Mouse (Mus musculus) brown adipose tissue, adult 24 weeks (tissue): ENCODE measurements around the gene Tmem151a. TPM values are rescaled to one million over a fixed set of nuclear protein-coding genes. Genes with fewer than 3 reads are reported as not detected.

Experiments
- H3K27ac ChIP-seq: fragments of 200-500 bp; replicated peaks from 2 replicates; pipeline ENCODE4 v1.5.1; 2012; ENCODE audit warnings: low read depth, mild to moderate bottlenecking, low read length
- H3K4me1 ChIP-seq: fragments of 200-500 bp; 2 replicates; pipeline ENCODE4 v1.6.1; 2012; ENCODE audit warnings: low read length, mixed read lengths; ENCODE audit not compliant: control insufficient read depth, insufficient read depth, insufficient read length
- H3K4me3 ChIP-seq: fragments of 200-500 bp; 2 replicates; pipeline ENCODE4 v1.5.1; 2012; ENCODE audit warnings: low read depth, mild to moderate bottlenecking, low read length, moderate library complexity; ENCODE audit not compliant: insufficient read depth
- polyA plus RNA-seq: library from polyadenylated mRNA; stranded (reverse); fragments of >200 nt; gene quantifications from 2 replicates; pipeline ENCODE4 v1.2.4, GENCODE M21; 2012; ENCODE audit not compliant: missing spikeins, insufficient read depth, insufficient read length

The Tmem151a gene
- polyA plus RNA-seq, 1 experiment, result not detected

GRCm38 (mm10) chr19:5067040-5067799 lies 18.1 kb downstream of the Tmem151a start:
- Histone ChIP-seq H3K4me3 (no peak overlapping the region), H3K27ac (peak overlapping the region; percentile 58), H3K4me1 (peaks cover 6% of the 10 kb centered on the region)

GRCm38 (mm10) chr19:5065104-5065503 lies 20.2 kb downstream of the Tmem151a start:
- no peak overlapping the region for H3K27ac ChIP-seq
- peaks cover 6% of the 10 kb centered on the region for H3K4me1 ChIP-seq

GRCm38 (mm10) chr19:5062446-5062845 lies 22.9 kb downstream of the Tmem151a start:
- H3K4me3 ChIP-seq, result no peak overlapping the region
- no peak overlapping the region; the same call in 1 of the 2 replicates for H3K27ac ChIP-seq
- peaks cover 6% of the 10 kb centered on the region for H3K4me1 ChIP-seq

More at GRCm38 (mm10) chr19:5065104-5065503, 20.2 kb downstream of the Tmem151a start:
- H3K4me3 ChIP-seq, result no peak overlapping the region

GRCm38 (mm10) chr19:5062041-5062440 lies 23.3 kb downstream of the Tmem151a start:
- Histone ChIP-seq H3K4me3 (no peak overlapping the region), H3K27ac (no peak overlapping the region; the same call in 1 of the 2 replicates), H3K4me1 (peaks cover 2% of the 10 kb centered on the region)

GRCm38 (mm10) chr19:5060365-5061330 lies 24.7 kb downstream of the Tmem151a start:
- Histone ChIP-seq H3K4me3 (no peak overlapping the region), H3K4me1 (no peaks in the 10 kb centered on the region), H3K27ac (no peak overlapping the region)

GRCm38 (mm10) chr19:5058801-5059771 lies 26.2 kb downstream of the Tmem151a start:
- Histone ChIP-seq H3K4me3 (no peak overlapping the region), H3K4me1 (no peaks in the 10 kb centered on the region), H3K27ac (0 out of 2 replicates have a peak overlapping the region, but pooled peaks have one; percentile 2)

GRCm38 (mm10) chr19:5057876-5058775 lies 27.2 kb downstream of the Tmem151a start:
- H3K27ac ChIP-seq, result 0 out of 2 replicates have a peak overlapping the region, but pooled peaks have one; percentile 2
- no peak overlapping the region for H3K4me3 ChIP-seq
- H3K4me1 ChIP-seq, result no peaks in the 10 kb centered on the region

- Histone ChIP-seq H3K4me1 (no peaks in the 10 kb centered on the region), H3K27ac (no peak overlapping the region), H3K4me3 (no peak overlapping the region)
Measured at GRCm38 (mm10) chr19:5056251-5056650, 29.1 kb downstream of the Tmem151a start.

- Histone ChIP-seq H3K4me1 (no peaks in the 10 kb centered on the region; the same call in 1 of the 2 replicates), H3K4me3 (no peak overlapping the region), H3K27ac (no peak overlapping the region)
Measured at GRCm38 (mm10) chr19:5053909-5054308, 31.4 kb downstream of the Tmem151a start.

GRCm38 (mm10) chr19:5052853-5053252 lies 32.5 kb downstream of the Tmem151a start:
- Histone ChIP-seq H3K27ac (no peak overlapping the region), H3K4me3 (no peak overlapping the region), H3K4me1 (no peaks in the 10 kb centered on the region; the same call in 1 of the 2 replicates)

GRCm38 (mm10) chr19:5052166-5052822 lies 33.0 kb downstream of the Tmem151a start:
- H3K4me3 ChIP-seq, result no peak overlapping the region
- H3K27ac ChIP-seq, result no peak overlapping the region
- H3K4me1 ChIP-seq, result no peaks in the 10 kb centered on the region; the same call in 1 of the 2 replicates

GRCm38 (mm10) chr19:5051515-5051914 lies 33.8 kb downstream of the Tmem151a start:
- no peak overlapping the region for H3K27ac ChIP-seq
- no peaks in the 10 kb centered on the region; the same call in 1 of the 2 replicates for H3K4me1 ChIP-seq
- H3K4me3 ChIP-seq, result peak overlapping the region; percentile 55

- Histone ChIP-seq H3K27ac (no peak overlapping the region), H3K4me1 (no peaks in the 10 kb centered on the region; the same call in 1 of the 2 replicates)
Measured at GRCm38 (mm10) chr19:5051031-5051430, 34.3 kb downstream of the Tmem151a start.

More at GRCm38 (mm10) chr19:5051031-5051430, 34.3 kb downstream of the Tmem151a start:
- H3K4me3 ChIP-seq, result peak overlapping the region; percentile 55
